Mouse (Mus musculus) large intestine, adult 2 months (tissue): ENCODE results near the gene Ankrd40. TPM values are rescaled to one million over a fixed set of nuclear protein-coding genes. Genes with fewer than 3 reads are reported as not detected.

Experiments used
- DNase-seq: peaks from one replicate; pipeline ENCODE4 v3.0.0-alpha.2; 2012; ENCODE audit warnings: low read depth, low spot score
- WGBS: fragments of 180-500 bp; shearing (Covaris S2); methylation state at CpG from one replicate; pipeline ENCODE4 v1.1.7; 2018; 5-methylcytosine and 5-hydroxymethylcytosine counted together
- polyA plus RNA-seq: library from polyadenylated mRNA; depleted of rRNA; stranded (reverse); fragments of >200 nt; gene quantifications from 2 replicates; pipeline ENCODE4 v1.2.3, GENCODE M21; 2012; rRNA removed

Gene Ankrd40
- polyA plus RNA-seq: 49.1 and 62.2 TPM in 2 replicates

DNA sequence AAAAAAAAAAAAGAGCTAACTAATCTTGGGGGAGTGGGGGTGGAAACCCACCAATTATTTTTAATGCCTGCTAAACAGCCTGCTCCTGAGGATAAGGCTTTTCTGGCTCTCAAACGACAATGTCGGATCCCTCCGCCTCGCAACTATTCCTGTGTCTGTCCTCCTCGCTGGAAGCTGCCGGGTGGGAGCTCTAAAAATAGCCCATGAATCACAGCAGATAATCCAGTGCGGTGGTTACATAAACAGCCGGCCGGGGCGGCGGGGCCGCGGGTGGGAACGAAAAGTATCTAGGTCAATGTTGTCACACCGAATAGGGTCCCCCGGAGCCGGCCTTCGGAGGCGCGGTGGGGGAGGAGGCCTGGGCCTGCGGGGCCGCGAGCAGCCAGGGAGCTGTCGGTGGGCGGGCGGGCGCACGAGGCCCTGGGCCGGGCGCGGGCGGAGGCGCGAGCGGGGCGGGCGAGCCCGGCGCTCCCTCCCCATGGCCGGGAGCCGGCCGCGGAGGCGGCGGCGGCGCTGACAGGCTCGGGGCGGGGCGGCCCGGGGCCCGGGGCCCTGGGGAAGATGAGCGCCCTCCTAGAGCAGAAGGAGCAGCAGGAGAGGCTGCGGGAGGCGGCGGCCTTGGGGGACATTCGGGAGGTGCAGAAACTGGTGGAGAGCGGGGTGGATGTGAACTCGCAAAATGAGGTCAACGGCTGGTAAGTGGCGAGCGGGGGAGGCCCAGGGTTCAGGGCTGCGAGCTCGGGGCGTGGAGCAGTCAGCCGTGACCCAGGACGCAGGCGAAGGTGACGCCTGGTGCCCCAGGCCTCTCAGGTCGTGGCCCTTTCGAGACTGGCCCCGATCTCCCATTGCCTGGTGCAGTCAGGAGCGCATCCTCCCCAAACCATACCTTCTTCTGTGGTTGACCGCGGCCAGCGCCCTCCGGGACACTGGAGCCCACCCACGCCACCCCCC lies at the start of gene Ankrd40:
Ankrd40 (plus strand) TSS at position 309 of the 951 bp plus-strand sequence.
- no peak for DNase-seq
- 1% methylated on average over 73 of the region's 78 CpGs for WGBS

DNA sequence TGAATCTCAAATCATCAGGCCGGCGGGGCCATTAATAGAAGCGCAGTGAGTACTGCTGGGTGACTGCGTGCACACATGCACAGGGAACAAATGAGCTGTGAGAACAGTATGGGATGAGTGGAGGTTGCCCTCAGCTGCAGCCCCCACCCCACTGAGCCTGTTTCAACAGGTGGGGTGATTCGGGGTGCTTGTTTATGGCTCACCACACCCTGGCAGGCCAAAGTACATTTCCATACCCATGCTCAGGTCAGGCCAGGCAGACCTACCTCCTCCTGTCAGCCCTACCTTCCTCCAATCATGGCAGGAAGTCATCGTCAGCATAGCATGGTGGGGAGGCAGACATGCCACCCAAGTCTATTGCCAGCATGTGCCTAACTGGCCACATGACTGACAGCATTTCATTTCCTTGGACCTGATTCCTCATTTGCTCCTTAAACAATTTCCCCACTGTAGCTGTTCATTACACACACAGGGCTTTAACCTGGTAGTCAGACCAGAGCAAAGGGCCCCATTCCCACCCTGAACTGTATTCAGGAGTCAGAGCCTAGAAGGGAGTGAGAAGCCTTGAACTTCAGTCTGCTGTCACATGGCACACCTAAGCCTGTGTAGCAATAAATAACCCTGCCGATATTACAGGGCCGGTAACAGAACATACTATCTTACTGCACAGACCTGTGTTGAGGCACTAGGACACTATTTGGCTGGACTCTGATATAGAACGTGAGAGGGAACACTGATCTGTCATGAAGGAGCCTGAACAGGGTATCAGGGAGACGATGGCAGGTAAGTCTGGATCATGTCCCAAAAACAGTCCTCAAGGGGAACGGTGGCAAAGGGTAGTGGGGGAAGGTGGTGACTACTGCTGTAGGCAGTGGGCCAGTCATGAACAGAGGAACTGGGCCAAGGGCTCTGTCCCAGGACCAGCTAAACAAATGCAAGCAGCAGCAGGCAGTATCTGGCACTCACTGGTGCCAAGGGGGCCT lies 46.3 kb upstream of the Ankrd40 start, which contains the start of gene Gm21885:
Gm21885 (plus strand) TSS at position 675 of the 983 bp plus-strand sequence.
- peak; percentile 51 for DNase-seq
- WGBS: 27% methylated on average over 11 of the region's 11 CpGs

DNA sequence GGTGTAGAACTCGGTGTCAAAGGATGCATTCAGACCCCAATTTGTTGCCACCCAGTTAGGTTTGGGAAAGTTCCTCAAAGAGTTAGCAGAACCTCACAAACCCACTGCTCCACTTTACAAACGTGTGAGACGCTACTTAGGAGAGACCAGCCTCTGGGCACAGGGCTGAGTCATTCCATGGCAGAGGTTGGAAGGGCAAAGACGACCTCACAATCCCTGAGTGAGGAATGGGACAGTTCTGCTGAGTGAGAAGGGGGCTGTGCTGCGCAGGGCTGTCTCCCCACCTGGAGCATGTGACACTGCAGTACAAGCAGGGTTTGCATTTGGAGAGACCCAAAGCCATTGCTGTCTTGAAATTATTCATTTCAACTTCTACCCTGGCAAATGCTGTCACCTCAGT lies 45.5 kb upstream of the Ankrd40 start:
- no peak for DNase-seq
- 33% methylated on average over 5 of the region's 5 CpGs for WGBS

DNA sequence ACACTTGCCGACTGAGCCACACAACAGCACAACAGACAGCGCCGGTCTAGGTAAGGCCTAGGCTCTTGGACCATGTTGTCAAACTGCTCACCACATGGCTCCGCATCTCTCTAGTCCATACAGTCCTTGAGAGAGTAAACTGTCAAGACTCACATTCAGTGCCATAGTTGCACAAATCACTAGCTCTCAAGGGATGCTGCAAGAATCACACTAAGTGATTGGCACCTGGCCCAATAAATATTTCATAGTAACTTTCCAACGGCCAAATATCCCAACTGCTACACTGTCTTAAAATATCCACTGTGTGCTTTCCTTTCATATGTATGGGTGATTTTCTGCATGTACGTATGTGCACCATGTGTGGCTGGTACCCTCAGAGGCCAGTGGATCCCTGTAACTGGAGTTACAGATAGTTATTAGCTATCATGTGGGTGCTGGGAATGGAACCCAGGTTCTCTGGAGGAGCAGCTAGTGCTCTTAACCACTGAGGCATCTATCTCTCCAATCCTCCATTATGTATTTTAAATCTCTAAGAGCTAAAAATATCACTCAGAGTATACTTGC lies 44.2 kb upstream of the Ankrd40 start:
- no peak for DNase-seq
- WGBS: 69% methylated on average over 6 of the region's 6 CpGs

DNA sequence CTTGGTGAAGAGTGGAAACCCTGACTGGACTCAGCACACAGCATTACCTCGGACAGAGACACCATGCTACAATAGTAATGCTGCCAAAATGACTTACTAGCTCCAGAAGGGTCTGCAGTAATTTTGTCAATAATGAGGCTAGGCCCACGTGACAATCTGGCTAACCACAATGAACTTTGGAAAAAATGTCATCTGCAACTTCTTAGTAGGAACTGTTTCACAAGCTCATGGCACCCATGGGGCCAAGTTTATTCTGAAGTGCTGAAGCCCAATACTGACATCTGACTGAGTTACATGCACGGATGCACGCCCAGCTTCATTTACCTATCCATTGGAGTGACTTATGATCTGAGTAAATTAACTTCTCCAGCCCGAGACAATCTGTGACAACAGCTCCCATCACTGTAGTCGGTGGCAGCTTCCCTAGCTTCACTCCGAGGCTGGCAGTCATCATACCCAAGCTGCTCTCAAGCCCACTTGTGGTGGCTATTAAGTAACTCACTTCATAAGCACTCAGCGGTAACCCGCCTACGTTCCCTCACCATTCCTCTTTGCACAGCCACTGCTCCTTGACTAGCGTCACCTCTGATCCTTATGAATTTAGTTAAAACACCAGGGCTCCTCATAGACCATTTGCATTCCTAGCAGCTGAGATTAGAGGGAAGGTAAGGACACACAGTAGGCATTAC lies 41.8 kb upstream of the Ankrd40 start:
- no peak for DNase-seq

DNA sequence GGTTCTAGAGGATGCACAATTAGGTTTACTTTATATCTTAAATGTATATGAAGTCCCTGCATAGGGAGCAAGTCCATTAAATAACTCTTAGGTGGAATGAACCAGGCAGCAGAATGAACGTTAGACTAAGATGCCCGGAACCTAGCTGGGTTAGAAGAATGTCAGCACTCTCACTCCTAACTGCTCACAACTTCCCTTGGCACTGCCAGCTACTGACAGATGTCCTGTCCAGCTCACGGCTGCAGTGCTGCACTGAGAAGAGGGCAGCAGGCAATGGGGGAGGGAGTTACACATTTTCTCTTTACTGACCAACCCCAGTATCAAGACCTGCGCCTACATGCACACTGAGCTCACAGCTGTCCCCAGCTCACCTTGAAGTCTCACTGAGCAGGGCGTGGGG lies 40.7 kb upstream of the Ankrd40 start:
- 87% methylated on average over 5 of the region's 5 CpGs for WGBS
- no peak for DNase-seq

More for the DNA sequence above, 41.8 kb upstream of the Ankrd40 start:
- WGBS: 94% methylated on average over 11 of the region's 11 CpGs

DNA sequence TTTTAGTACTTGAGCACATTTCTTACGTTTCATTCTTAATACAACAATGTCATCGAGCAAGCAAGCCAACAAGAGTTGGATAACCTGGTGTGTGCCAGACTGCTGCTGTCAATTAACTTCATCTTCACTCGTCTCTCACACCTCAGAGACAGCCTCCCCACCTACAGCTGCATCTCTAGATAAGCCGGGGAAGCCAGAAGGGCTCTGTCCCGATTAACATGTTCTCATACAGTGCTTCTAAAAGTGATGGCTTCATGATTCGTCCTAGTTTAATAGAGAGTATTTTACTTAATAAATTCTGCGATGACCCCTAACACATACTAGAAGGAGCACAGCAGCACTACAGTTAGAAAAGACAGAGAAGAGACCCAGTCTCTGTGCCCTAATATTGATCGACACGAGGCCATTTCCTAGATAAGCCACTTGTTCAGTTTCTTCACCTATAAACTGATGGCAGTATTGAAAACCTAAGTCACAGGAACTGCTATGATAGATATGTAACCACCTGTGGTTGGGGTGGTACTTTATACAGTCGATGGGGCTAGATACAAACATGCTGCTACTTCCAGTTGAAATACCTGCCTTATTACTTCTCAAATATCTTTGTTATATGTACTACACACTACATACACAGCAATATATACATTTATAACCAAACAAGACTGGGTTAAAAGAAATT lies 37.6 kb upstream of the Ankrd40 start:
- WGBS: 90% methylated on average over 10 of the region's 10 CpGs
- no peak for DNase-seq

DNA sequence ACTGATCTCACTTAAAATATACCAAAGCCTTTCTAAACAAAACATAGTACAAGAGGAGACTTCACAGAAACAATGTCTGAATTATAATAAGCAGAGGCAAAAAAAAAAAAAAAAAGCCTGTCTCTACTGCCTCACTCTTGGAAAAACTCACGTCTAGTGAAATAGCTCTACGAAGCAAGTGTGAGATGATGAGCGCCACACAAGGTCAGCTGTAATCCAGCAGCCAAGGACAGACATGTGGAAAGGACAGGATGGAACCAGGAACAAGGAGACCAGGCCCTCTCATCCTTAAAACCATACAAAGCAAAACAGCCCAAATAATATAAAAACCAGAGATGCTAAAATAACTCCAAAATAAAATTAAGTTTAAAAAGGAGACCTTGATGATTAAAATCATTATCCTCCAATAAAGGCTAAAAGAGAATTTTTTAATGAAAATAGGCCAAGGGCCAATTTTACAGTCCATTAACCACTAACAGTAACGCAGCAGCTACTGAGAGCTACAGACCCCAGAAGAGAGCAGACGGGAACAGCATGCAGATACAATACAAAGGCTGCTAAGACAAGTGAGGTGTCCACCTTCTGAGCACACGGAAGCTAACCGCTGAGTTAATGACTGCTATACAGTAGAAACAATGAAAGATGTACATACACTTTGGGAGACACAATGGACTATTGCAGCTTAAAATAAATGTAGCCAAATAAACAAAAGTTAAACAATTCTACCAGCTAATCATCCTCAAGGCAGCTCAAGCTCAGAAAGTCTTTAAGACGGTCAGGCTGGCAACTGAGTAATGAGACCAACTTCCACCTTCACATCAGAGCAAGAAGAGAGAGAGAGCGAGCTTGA lies 32.6 kb upstream of the Ankrd40 start:
- DNase-seq: no peak
- 80% methylated on average over 9 of the region's 9 CpGs for WGBS

DNA sequence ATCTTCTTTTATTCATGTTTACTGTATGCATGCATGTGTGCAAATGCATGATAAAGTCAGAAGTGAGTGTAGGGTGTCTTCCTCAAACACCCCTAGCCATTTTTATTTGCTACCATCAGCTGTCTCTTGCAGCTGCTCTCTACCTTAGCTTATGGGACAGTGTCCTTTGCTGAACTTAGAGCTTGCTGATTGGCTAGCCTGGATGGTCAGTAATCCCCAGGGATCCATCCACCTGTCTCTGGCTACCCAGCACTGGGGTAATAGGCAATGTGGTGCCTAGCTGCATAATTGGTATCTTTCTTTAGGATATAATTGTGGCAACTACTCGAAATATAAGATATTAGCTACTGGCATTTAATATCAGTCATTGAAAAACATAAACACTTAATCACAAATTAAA lies 15.1 kb upstream of the Ankrd40 start:
- 81% methylated on average over 1 of the region's 1 CpGs for WGBS

DNA sequence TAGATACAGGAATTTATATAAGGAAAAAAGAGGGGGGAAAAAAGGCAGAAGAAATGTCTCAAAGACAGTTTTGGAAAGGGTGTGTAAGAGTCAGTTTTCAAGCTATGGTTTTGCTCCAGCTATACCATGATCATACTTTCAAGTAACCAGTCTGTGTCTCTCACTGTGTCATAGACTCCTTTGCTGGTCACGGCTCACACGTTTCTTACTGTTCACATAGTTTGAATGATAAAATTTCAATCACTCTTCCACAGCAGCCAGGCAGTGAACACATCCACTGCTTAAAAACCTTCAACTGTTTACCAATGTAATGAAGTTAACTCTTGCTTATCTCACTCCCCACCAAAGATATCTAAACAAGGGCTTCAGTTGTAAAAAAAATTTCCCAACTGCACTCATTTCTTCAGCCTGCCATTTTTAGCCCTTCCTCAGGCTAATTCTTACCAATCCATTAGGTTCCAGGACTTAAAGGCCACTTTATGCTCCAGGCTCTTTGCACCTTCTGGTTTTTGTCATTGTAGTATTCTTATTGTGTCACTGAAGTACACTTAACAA lies 13.6 kb upstream of the Ankrd40 start:
- no peak for DNase-seq
- WGBS: 42% methylated on average over 2 of the region's 2 CpGs

More for the DNA sequence above, 15.1 kb upstream of the Ankrd40 start:
- DNase-seq: no peak

DNA sequence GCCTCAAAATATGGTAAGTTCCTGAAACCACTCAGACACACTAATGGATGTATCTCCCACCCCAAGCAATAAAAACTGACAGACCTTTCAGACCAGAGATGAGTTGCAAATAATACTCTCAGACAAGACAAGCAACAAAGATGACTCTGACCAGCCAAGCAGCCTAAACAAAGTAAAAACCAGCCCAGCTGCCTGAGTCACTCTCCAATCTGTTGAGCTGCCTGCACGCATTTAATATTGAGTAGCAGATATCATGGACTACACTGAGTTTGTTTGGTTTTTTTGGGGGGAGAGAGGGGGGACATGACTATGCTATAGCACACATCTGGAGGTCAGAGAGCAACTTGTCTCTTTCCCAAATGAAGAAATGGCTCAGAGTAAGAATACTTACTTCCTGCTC lies 12.5 kb upstream of the Ankrd40 start:
- DNase-seq: no peak

DNA sequence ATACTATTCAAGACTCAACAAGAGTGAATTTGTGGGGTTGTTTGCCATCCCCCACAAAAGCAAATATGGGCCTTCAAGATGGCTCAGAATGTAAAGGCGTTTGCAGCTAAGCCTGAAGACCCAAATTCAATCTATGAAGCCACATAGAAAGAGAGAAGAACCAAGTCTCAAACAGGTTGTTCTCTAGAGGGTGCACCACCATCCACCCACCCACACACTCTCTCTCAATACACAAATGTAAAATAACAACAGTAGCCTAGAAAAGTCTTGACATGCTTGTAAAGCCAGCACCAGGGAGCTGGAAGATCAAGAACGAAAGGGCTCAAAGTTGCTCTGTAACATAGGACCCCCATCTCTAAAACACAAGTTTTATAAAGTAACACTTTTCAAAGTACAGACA lies 11.3 kb upstream of the Ankrd40 start:
- whole genome bisulfite sequencing: 44% methylated on average over 2 of the region's 2 CpGs
- no peak for DNase-seq

More for the DNA sequence above, 12.5 kb upstream of the Ankrd40 start:
- WGBS: 26% methylated on average over 1 of the region's 1 CpGs

DNA sequence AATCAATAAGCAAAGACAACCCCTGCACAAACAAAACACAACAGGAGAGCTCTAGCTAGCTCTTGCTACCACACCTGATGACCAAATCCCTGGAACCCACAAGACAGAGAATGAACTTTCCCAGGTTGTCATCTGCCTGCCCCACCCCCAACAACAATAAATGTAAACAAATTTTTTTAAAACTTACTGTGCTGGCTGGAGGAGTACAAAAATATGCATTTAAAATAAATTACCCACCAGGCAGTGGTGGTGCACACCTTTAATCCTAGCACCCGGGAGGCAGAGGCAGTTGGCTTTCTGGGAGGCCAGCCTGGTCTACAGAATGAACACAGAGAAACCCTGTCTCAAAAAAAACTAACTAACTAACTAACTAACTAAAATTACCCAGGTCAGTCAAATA lies 10.8 kb upstream of the Ankrd40 start:
- no peak for DNase-seq
- WGBS: 28% methylated on average over 1 of the region's 1 CpGs

DNA sequence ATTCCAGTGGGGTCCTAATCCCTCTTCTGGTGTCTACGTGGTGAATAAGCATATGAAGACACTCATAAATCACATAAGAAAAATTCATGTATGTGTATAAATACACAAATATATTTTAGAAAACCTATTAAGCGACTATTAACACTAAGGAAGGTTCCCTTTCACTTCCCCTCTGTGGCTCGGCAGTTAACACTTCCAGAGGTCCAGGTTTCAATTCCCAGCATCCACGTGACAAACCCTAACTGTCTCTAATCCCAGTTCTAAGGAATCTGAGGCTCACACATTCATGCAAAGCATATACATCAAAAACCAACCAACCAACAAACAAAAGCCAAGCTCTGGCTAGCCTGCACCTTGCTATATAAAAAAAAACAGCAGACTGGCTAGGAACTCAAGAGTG lies 10.3 kb upstream of the Ankrd40 start:
- DNase-seq: no peak
- WGBS: 25% methylated on average over 4 of the region's 4 CpGs

DNA sequence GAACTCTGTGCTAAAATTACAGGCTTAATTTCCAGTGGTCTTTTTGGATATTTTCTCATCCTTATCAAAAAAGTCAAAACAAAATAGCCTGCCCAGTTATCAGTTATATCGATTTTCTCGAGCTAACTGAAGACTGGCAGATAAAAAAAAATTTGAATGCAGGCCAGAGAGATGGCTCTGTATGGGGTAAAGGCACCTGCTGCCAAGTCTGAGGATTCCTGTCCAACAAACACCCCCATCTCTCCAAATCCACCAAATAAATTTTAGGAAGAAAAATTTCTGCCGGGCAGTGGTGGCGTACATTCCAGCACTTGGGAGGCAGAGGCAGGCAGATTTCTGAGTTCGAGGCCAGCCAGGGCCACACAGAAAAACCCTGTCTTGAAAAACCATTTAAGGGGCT lies 9.7 kb upstream of the Ankrd40 start:
- no peak for DNase-seq
- 56% methylated on average over 5 of the region's 5 CpGs for WGBS

DNA sequence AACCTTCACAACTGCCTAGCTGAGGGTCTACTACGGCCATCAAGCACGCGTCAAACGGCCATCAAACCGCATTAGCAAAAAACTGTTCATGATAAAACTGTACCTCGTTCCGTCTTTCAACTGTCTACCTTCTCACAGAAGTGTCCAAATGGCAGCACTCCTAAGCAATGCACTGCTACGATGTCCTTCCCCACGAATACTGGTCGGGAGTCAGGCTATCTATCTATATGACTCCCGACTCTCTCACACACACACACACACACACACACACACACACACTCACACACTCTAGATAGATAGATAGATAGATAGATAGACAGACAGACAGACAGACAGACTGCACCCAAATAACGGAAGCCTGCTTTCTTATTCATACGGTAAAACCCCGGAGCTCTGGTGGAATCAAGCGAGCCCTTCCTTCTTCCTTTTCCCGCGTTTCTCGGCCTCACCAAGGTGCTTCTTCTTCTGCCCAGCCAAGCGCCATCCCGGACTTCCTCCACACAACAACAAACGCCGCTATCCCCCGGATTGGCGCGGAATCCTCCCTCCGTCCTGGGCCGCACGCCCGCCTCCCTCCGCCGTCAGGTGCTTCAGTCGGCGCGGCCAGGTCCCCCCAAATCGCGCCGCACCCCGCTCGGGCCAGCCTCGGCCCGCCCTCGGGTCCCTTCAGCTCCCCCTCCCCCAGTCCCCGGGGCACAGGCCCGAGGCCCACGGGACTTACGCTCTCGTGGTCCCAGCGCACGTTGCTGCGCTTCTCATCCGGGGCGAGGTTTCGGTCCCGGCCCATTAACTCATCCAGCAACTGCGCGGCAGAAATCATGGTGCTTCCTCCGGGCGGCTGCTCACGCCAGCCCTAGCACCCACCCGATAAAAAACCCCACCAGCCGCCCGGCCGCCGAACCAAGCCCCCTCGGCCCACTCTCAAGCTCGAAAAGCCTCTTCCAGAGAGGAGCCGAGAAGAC lies 6.6 kb upstream of the Ankrd40 start:
- no peak for DNase-seq
- under 1% methylated on average over 67 of the region's 67 CpGs for WGBS
